Mouse (Mus musculus): ENCODE results near the gene Gm9745. TPM values are rescaled to one million over a fixed set of nuclear protein-coding genes. Genes with fewer than 3 reads are reported as not detected.
"Not testable (repeated sequence)": the region's sequence is repeated elsewhere in the genome, so short reads cannot be mapped to it uniquely, and the experiment has no call there.

Gm9745 gene
- polyA plus RNA-seq, 1 experiment from 2014 or later, result not detected

GRCm38 (mm10) chr13:8941110-8941509 is 6.9 kb downstream of the Gm9745 start:
- H3K36me3 ChIP-seq (ENCODE audit: control insufficient read depth, insufficient read depth); ATAC-seq (ENCODE audit: low read depth); H3K4me2 ChIP-seq (ENCODE audit: low read depth, low read length); H3K4me3 ChIP-seq (ENCODE audit: low read depth, low read length); H3K27ac ChIP-seq (ENCODE audit: low read length); H3K27me3 ChIP-seq (ENCODE audit: control insufficient read depth, insufficient read depth, low read depth, low read length); H3K4me1 ChIP-seq (ENCODE audit: control insufficient read depth, low read depth, low read length); H3K9ac ChIP-seq (ENCODE audit: low read depth, low read length); H3K9me3 ChIP-seq (replicated peaks; ENCODE audit: control insufficient read depth, low read length): not testable (repeated sequence)
- 40% methylated on average over 4 of the region's 4 CpGs for WGBS (ENCODE audit: insufficient replicate concordance)

- not testable (repeated sequence) for H3K9me3 ChIP-seq (replicated peaks; ENCODE audit: control insufficient read depth, low read length); H3K27ac ChIP-seq (ENCODE audit: low read length); H3K4me3 ChIP-seq (ENCODE audit: low read depth, low read length); H3K4me1 ChIP-seq (ENCODE audit: control insufficient read depth, low read depth, low read length); ATAC-seq (ENCODE audit: low read depth); H3K4me2 ChIP-seq (ENCODE audit: low read depth, low read length); H3K27me3 ChIP-seq (ENCODE audit: control insufficient read depth, insufficient read depth, low read depth, low read length); H3K36me3 ChIP-seq (ENCODE audit: control insufficient read depth, insufficient read depth); H3K9ac ChIP-seq (ENCODE audit: low read depth, low read length)
- WGBS (ENCODE audit: insufficient replicate concordance), result 61% methylated on average over 6 of the region's 6 CpGs
These were observed 10.4 kb downstream of the Gm9745 start for GRCm38 (mm10) chr13:8937611-8938140.

GRCm38 (mm10) chr13:8933499-8933898 is 14.5 kb downstream of the Gm9745 start:
- 12% methylated on average over 2 of the region's 2 CpGs for WGBS (ENCODE audit: insufficient replicate concordance)
- H3K9ac ChIP-seq (ENCODE audit: low read depth, low read length), result no peak overlapping the region
- no peaks in the 10 kb centered on the region for H3K27me3 ChIP-seq (ENCODE audit: control insufficient read depth, insufficient read depth, low read depth, low read length)
- no peaks in the 10 kb centered on the region for H3K9me3 ChIP-seq (replicated peaks; ENCODE audit: control insufficient read depth, low read length)
- H3K4me3 ChIP-seq (ENCODE audit: low read depth, low read length), result no peak overlapping the region
- no peak overlapping the region for H3K27ac ChIP-seq (ENCODE audit: low read length)
- ATAC-seq (ENCODE audit: low read depth), result no peak
- H3K36me3 ChIP-seq (ENCODE audit: control insufficient read depth, insufficient read depth), result no peaks in the 10 kb centered on the region
- H3K4me2 ChIP-seq (ENCODE audit: low read depth, low read length), result no peak overlapping the region
- no peaks in the 10 kb centered on the region for H3K4me1 ChIP-seq (ENCODE audit: control insufficient read depth, low read depth, low read length)

- not testable (repeated sequence) for H3K4me2 ChIP-seq (ENCODE audit: low read depth, low read length); H3K27ac ChIP-seq (ENCODE audit: low read length); H3K36me3 ChIP-seq (ENCODE audit: control insufficient read depth, insufficient read depth); H3K4me1 ChIP-seq (ENCODE audit: control insufficient read depth, low read depth, low read length); H3K27me3 ChIP-seq (ENCODE audit: control insufficient read depth, insufficient read depth, low read depth, low read length); H3K4me3 ChIP-seq (ENCODE audit: low read depth, low read length); H3K9ac ChIP-seq (ENCODE audit: low read depth, low read length); H3K9me3 ChIP-seq (replicated peaks; ENCODE audit: control insufficient read depth, low read length); ATAC-seq (ENCODE audit: low read depth)
- WGBS (ENCODE audit: insufficient replicate concordance), result 77% methylated on average over 8 of the region's 8 CpGs
These were observed 34.1 kb downstream of the Gm9745 start for GRCm38 (mm10) chr13:8913890-8914289.

- not testable (repeated sequence) for H3K4me1 ChIP-seq (ENCODE audit: control insufficient read depth, low read depth, low read length)
These were observed 42.0 kb downstream of the Gm9745 start for GRCm38 (mm10) chr13:8905986-8906385.

More at GRCm38 (mm10) chr13:8905986-8906385, 42.0 kb downstream of the Gm9745 start:
- not testable (repeated sequence) for H3K27me3 ChIP-seq (ENCODE audit: control insufficient read depth, insufficient read depth, low read depth, low read length); H3K9me3 ChIP-seq (replicated peaks; ENCODE audit: control insufficient read depth, low read length); ATAC-seq (ENCODE audit: low read depth); H3K36me3 ChIP-seq (ENCODE audit: control insufficient read depth, insufficient read depth); H3K9ac ChIP-seq (ENCODE audit: low read depth, low read length); H3K4me3 ChIP-seq (ENCODE audit: low read depth, low read length); H3K27ac ChIP-seq (ENCODE audit: low read length); H3K4me2 ChIP-seq (ENCODE audit: low read depth, low read length)
- 61% methylated on average over 2 of the region's 2 CpGs for WGBS (ENCODE audit: insufficient replicate concordance)

Small RNA genes within 50 kb of the gene (microRNA-seq; reads per million reads assigned to microRNA genes)
- gene Gm22750, result not detected

Other genes starting within 250 kb of the Gm9745 start
- gene Wdr37, start 76.3 kb downstream of the Gm9745 start, polyA plus RNA-seq (2015; fragmentation: Nextera tagmentation; extraction: Ambion mirVana), result 6.8 and 7.2 TPM in 2 replicates
- 89.7 and 97.0 TPM in 2 replicates for gene Idi1, start 62.7 kb downstream of the Gm9745 start, polyA plus RNA-seq (2015; fragmentation: Nextera tagmentation; extraction: Ambion mirVana)
- gene Idi2, start 4.6 kb upstream of the Gm9745 start, polyA plus RNA-seq (2015; fragmentation: Nextera tagmentation; extraction: Ambion mirVana), result not detected in 2 replicates
- gene Gtpbp4, start 47.9 kb upstream of the Gm9745 start, polyA plus RNA-seq (2015; fragmentation: Nextera tagmentation; extraction: Ambion mirVana), result 28.4 and 30.5 TPM in 2 replicates
- 24.1 and 24.4 TPM in 2 replicates for gene Larp4b, start 145.7 kb upstream of the Gm9745 start, polyA plus RNA-seq (2015; fragmentation: Nextera tagmentation; extraction: Ambion mirVana)